Mouse (Mus musculus) left cerebral cortex, postnatal 10 days (tissue): Measurements from ENCODE around the gene Psmb9. TPM values are rescaled to one million over a fixed set of nuclear protein-coding genes. Genes with fewer than 3 reads are reported as not detected.
"Not testable (repeated sequence)": the region's sequence is repeated elsewhere in the genome, so short reads cannot be mapped to it uniquely, and the experiment has no call there.

Experiments
- DNase-seq, 2 experiments: peaks; one replicate each; pipeline ENCODE4 v3.0.0; 2021 to 2022; ENCODE audit warnings: low spot score in 2 of 2, mixed read lengths in 1 of 2; ENCODE audit errors: extremely low spot score in 1 of 2
- intact Hi-C: fragments of 180-260 bp; cut with DNase I; formaldehyde crosslinking; loops from one replicate; pipeline ENCODE4 v1.15.1; 2025
- total RNA-seq, 2 experiments: library from RNA; stranded (reverse); gene quantifications; 2 replicates each; pipeline ENCODE4 v1.2.3; 2021

The Psmb9 gene
- total RNA-seq, 2 experiments from 2014 or later: 0.66 to 2.2 TPM

GRCm38 (mm10) chr17:34155534-34155933 is 32.0 kb downstream of the Psmb9 start:
- DNase-seq: no peak
- intact Hi-C loops: no loop called here

DNA sequence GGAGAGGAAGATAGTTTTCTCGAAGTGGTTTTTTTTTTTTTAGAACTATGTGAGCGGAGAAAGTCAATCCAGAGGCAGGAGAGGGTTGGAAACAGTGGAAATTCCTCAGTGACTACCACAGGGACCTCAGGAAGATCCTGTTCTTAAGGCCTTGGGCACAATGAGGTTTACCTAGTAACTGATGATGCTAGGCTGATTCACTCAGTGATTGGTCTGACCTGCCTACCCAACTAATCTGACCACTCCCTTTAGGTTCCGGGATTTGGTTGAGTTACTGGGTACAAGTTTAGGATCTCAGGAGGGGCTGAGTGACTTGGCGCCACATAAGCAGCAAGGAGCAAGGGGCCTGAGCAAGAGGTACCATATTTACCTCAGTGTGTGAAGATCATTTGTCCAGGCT is 34.6 kb downstream of the Psmb9 start, which contains the start of gene H2-DMb1:
Gene H2-DMb1, plus strand, starts transcription at position 150 of the 400 bp plus-strand sequence.
- intact Hi-C loops: no loop called here

GRCm38 (mm10) chr17:34144960-34145371 is 42.6 kb downstream of the Psmb9 start:
- intact Hi-C loops: no loop called here
- no peak for DNase-seq

More for the DNA sequence above, 34.6 kb downstream of the Psmb9 start, which contains the start of gene H2-DMb1:
- DNase-seq: no peak

DNA sequence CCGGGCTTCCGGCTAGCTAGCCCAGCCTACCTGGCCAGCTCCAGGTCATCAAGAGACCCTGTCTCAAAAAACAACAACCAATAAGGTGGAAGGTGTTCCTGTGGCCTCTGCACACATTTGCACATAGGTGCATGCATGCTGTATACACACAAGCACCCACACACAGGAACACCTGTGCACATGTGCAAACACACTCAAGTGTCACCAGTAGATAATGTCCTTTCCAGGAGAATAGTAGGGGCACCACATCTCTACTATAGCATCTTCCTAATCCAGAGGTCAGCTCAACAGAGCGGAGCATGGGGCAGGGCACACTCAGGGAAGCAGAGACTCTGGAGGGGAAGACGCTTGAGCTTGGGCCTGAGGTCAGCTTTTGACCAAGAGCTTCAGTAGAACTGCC is 43.3 kb downstream of the Psmb9 start:
- DNase-seq, intact Hi-C loops: not testable (repeated sequence)

DNA sequence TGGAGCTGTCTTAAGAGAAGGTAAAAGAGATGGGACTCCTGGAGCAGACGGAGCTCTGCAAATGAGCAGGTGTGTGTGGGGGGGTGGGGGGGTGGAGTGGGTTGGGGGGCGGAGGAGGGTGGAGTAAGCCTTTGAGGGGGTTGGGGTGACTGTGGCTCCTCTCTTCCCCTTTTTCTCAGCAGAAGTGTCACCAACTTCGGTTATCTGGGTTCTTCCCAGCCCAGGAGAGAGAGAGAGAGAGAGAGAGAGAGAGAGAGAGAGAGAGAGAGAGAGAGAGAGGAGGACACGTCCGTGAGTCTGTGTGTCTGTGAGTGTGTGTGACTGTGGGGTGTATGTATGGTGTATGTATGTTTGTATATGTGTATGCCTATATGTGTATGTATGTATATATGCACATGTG is 44.1 kb downstream of the Psmb9 start:
- no peak for DNase-seq
- intact Hi-C loops: no loop called here

- intact Hi-C loops: no loop called here
- peak in 1 of 2 experiments; percentile 81 for DNase-seq
Observed at GRCm38 (mm10) chr17:34143033-34143432, 44.5 kb downstream of the Psmb9 start, which contains the start of gene H2-DMb2. Gene H2-DMb2 (plus strand): TSS chr17:34143307.

- intact Hi-C loops: no loop called here
- DNase-seq: no peak
Observed at GRCm38 (mm10) chr17:34142456-34143010, 45.0 kb downstream of the Psmb9 start.

DNA sequence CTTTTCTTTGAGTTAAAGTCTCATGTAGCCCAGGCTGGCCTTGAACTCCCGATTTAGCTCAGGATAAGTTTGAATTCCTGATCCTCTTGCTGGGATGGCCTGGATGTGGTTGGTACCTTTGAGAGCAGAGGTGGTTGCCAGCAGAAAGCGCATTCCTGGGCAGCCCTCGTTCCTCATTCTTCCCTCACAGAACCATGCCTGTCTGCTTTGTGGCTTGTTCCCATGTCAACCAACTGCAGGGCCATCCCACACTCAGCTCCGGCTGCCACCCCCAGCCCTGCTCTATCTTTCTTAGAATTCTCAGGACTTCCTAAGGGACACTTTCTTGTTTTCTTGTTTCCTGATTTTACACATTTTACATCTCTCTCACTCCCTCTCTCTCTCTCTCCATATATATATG is 46.1 kb downstream of the Psmb9 start:
- no peak for DNase-seq
- intact Hi-C loops: no loop called here

GRCm38 (mm10) chr17:34140240-34140639 is 47.3 kb downstream of the Psmb9 start:
- intact Hi-C loops: no loop called here
- DNase-seq: no peak

- DNase-seq: no peak
- intact Hi-C loops: no loop called here
Observed at GRCm38 (mm10) chr17:34139416-34139815, 48.1 kb downstream of the Psmb9 start.

GRCm38 (mm10) chr17:34138655-34139054 is 48.9 kb downstream of the Psmb9 start:
- DNase-seq: no peak
- intact Hi-C loops: no loop called here

GRCm38 (mm10) chr17:34137601-34138000 is 50.0 kb downstream of the Psmb9 start:
- no peak for DNase-seq
- intact Hi-C loops: no loop called here

DNA sequence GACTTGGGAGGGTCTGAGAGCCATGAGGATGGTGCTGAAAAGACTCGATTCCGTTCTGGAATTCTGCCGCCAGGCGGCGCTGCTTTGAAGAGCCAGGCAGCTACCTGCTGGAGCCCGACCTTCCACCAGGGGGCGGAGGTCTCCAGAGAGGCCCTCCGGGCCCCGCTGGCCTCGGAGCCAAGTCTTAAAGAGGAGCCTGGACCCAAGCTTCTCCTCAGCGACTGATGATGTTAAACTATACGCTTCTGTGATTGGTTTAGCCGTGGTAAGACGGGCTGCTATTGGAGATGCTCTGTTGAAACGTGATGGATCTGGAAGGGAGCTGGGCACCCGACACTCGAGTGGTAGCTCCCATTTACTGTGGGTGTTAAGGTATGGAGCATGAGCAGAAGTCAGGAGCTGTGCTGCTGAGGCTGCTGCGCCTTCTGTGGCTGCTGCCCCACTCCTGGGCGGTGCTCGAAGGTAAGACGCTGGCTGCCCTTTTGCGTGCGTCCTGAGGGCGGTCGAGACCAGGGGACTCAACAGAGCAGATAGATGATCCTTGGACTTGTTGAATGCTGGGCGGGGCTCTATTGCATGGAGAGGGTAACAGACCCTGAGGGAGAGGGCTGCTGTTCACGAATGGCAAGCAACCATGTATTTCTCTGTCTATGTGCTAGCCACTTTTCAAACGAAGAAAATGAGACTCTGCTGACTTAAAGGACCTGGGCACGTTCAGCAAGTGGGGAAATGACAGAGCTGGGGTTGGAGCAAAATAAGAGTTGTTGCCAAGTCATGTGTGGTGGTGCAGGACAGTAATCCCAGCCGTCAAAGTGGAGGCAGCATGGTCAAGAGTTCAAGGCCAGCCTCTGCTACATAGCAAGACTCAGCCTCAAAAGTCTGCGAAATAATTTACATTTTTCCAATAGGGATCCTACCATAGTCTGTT is 52.0 kb downstream of the Psmb9 start:
- DNase-seq: peak; percentile 97 to 98
- intact Hi-C loops: no loop called here

- intact Hi-C loops: no loop called here
- DNase-seq: no peak
Observed at GRCm38 (mm10) chr17:34134451-34134850, 53.1 kb downstream of the Psmb9 start.

- intact Hi-C loops: no loop called here
- no peak for DNase-seq
Observed at GRCm38 (mm10) chr17:34133289-34133688, 54.3 kb downstream of the Psmb9 start.

Other genes starting within 250 kb of the Psmb9 start
- 10 to 100 TPM; 89.2 to 96.1 TPM for gene Pfdn6, start 247.4 kb downstream of the Psmb9 start, total RNA-seq
- 10 to 100 TPM; 20.5 to 20.9 TPM for gene Wdr46, start 247.1 kb downstream of the Psmb9 start, total RNA-seq
- gene B3galt4, start 236.3 kb downstream of the Psmb9 start, total RNA-seq: 1 to 10 TPM; 5.2 to 9.8 TPM
- 10 to 100 TPM; 71.3 to 77.5 TPM for gene Vps52, start 232.0 kb downstream of the Psmb9 start, total RNA-seq
- 100 to 1,000 TPM; 440 to 443 TPM for gene Rps18, start 231.8 kb downstream of the Psmb9 start, total RNA-seq
- gene H2-K1, start 187.4 kb downstream of the Psmb9 start, total RNA-seq: 10 to 100 TPM; 10.6 to 11.8 TPM
- gene Ring1, start 163.1 kb downstream of the Psmb9 start, total RNA-seq: 10 to 100 TPM; 23.2 to 24.9 TPM
- 10 to 100 TPM; 29.7 to 32.0 TPM for gene H2-Ke6, start 159.7 kb downstream of the Psmb9 start, total RNA-seq
- 100 to 1,000 TPM in 1 of 2 experiments, 10 to 100 TPM in 1; 90.7 to 101 TPM for gene Slc39a7, start 156.1 kb downstream of the Psmb9 start, total RNA-seq
- gene Rxrb, start 156.0 kb downstream of the Psmb9 start, total RNA-seq: 10 to 100 TPM; 74.8 to 78.7 TPM
- gene Col11a2, start 148.3 kb downstream of the Psmb9 start, total RNA-seq: 10 to 100 TPM; 12.2 to 14.3 TPM
- gene H2-Oa, start 95.4 kb downstream of the Psmb9 start, total RNA-seq: under 1 TPM in 1 of 2 experiments, not detected in 1; 0.55 TPM
- gene H2-DMa, start 68.2 kb downstream of the Psmb9 start, total RNA-seq: 10 to 100 TPM; 26.6 to 27.7 TPM
- 100 to 1,000 TPM; 266 to 271 TPM for gene Brd2, start 65.1 kb downstream of the Psmb9 start, total RNA-seq
- 1 to 10 TPM in 1 of 2 experiments, under 1 TPM in 1; 0.99 to 1.4 TPM for gene H2-DMb2, start 44.5 kb downstream of the Psmb9 start, total RNA-seq
- 1 to 10 TPM; 1.2 to 1.8 TPM for gene H2-DMb1, start 34.7 kb downstream of the Psmb9 start, total RNA-seq
- gene Tap1, start 211 bp downstream of the Psmb9 start, total RNA-seq: 1 to 10 TPM; 2.7 to 3.3 TPM
- gene Psmb8, start 10.0 kb upstream of the Psmb9 start, total RNA-seq: 1 to 10 TPM; 1.7 TPM
- gene Tap2, start 15.8 kb upstream of the Psmb9 start, total RNA-seq: 1 to 10 TPM; 2.6 to 3.0 TPM
- under 1 TPM in 1 of 2 experiments, not detected in 1; 0.39 TPM for gene H2-Ob, start 51.1 kb upstream of the Psmb9 start, total RNA-seq
- 1 to 10 TPM; 1.3 to 1.4 TPM for gene H2-Ab1, start 69.9 kb upstream of the Psmb9 start, total RNA-seq
- under 1 TPM; 0.71 TPM for gene H2-Aa, start 100.1 kb upstream of the Psmb9 start, total RNA-seq
- gene H2-Eb1, start 118.1 kb upstream of the Psmb9 start, total RNA-seq: 1 to 10 TPM; 1.0 to 1.4 TPM
- not detected for gene H2-Eb2, start 137.9 kb upstream of the Psmb9 start, total RNA-seq
- under 1 TPM; 0.43 to 0.87 TPM for gene Btnl2, start 167.1 kb upstream of the Psmb9 start, total RNA-seq
- gene Btnl1, start 189.4 kb upstream of the Psmb9 start, total RNA-seq: not detected
- gene BC051142, start 211.1 kb upstream of the Psmb9 start, total RNA-seq: 1 to 10 TPM; 6.6 to 9.9 TPM